Mouse (Mus musculus) adrenal gland, postnatal 25 days (tissue): ENCODE results near the gene Ube3c. TPM values are rescaled to one million over a fixed set of nuclear protein-coding genes. Genes with fewer than 3 reads are reported as not detected.
"Not testable (repeated sequence)": the region's sequence is repeated elsewhere in the genome, so short reads cannot be mapped to it uniquely, and the experiment has no call there.

Experiments used
- DNase-seq: peaks from one replicate; pipeline ENCODE4 v3.0.0; 2021; ENCODE audit warnings: mixed read lengths
- long read RNA-seq: library from polyadenylated mRNA; stranded (forward); transcript quantifications from one replicate; pipeline ENCODE4 v2.0.0, GENCODE M21; 2021
- total RNA-seq: library from RNA; stranded (reverse); gene quantifications from 2 replicates; pipeline ENCODE4 v1.2.3, GENCODE M21; 2021

Gene Ube3c
- 57.9 and 58.6 TPM in 2 replicates for total RNA-seq
- long read RNA-seq, full-length matches to known transcripts, result 19 of 38 reads
- long read RNA-seq, partial matches to known transcripts, result 13 of 38 reads
- long read RNA-seq, other reads (novel, unspliced or antisense), result 6 of 38 reads

DNA sequence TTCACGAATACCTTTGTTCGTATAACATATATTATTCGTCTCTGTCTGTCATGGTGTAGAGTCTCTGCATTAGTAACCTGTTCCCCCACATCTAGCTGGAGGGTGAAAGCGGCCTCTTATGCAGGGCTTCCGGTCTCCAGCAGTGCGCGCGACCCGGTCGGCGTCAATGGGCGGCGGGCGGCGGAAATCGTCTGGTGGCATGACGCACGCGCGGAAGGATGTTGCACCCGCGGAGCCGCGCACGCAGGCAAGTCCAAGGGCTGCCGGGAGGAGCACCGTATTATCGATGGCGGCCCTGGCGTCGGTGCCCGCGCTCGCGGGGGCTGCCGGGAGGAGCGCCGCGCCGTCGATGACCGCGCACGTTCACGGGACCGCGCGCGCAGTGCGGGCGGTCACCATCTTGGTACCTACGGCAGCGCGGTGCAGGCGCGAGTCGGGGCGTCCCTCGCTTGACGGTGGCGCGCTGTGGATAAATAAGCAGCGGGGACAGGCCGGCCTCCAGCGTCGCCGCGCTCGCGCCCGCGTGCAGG, at the start of gene Ube3c:
Ube3c (plus strand) TSS at position 395 of the 530 bp plus-strand sequence.
- DNase-seq, result peak; percentile 98

GRCm38 (mm10) chr5:29560111-29560510, 8.9 kb upstream of the Ube3c start:
- no peak for DNase-seq

GRCm38 (mm10) chr5:29560667-29561066, 8.4 kb upstream of the Ube3c start:
- no peak for DNase-seq

GRCm38 (mm10) chr5:29569378-29570280, 587 bp downstream of the Ube3c start:
- DNase-seq, result no peak

- not testable (repeated sequence) for DNase-seq
These were observed 5.2 kb downstream of the Ube3c start for GRCm38 (mm10) chr5:29574286-29574685.

DNA sequence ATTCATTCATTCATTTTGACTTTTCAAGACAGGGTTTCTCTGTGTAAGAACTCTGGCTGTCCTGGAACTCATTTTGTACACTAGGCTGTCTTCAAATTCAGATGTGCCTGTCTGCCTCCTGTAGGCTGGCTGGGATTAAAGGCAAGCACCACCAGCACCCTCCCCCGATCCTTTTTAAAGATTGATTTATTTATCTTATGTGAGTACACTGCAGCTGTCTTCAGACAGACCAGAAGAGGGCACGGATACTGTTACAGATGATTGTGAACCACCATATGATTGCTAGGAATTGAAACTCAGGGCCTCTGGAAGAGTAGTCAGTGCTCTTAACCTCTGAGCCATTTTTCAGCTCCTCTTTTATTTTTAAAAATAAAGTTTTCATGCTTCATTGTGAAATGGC, 6.0 kb downstream of the Ube3c start:
- DNase-seq, result no peak

DNA sequence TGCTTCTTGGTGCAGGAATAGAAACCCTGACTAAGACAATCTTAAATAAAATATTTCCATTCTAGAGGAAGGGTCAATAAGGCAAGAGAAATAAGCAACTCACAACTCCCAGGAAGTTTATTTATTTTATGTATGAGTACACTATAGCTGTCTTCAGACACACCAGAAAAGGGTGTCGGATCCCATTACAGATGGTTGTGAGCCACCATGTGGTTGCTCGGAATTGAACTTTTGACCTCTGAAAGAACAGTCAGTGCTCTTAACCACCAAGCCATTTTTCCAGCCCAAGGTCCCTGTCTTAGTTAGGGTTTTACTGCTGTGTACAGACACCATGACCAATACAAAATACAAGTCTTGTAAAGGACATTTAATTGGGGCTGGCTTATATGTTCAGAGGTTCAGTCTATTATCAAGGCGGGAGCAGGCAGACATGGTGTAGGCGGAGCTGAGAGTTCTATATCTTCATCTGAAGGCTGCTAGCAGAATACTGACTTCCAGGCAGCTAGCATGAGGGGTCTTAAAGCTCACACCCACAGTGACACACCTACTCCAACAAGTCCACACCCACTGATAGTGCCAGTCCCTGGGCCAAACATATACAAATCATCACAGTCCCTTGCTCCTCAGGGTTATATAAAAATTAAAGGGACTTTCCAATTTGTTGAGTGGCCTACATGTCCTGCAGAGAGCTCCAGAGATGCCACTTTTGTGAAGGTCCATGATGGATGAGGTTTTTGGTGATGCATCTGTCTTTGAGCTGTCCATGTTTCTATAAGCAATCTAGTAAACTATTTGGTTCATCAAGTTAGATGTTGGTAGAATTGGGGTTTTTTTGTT, 9.0 kb downstream of the Ube3c start:
- DNase-seq, result no peak

GRCm38 (mm10) chr5:29583880-29584595, 15.0 kb downstream of the Ube3c start:
- no peak for DNase-seq

DNA sequence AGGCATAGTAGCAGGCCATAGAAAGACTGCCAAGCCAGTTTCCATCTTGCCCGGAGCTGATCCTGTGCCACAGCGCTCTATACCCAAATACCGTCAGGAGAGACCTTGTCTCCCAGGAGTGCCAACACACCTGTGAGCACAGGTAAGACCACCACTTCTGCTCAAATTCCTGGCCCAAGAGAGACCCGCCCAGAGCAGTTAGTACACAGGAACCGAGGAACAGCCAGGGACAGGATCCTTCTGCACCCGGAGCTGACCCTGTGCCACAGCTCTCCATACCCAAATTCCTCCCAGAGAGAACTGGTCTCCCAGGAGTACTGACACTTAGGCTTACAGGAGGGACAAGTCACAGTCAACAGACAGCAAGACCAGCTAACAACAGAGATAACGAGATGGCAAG, 23.1 kb downstream of the Ube3c start:
- DNase-seq, result not testable (repeated sequence)

DNA sequence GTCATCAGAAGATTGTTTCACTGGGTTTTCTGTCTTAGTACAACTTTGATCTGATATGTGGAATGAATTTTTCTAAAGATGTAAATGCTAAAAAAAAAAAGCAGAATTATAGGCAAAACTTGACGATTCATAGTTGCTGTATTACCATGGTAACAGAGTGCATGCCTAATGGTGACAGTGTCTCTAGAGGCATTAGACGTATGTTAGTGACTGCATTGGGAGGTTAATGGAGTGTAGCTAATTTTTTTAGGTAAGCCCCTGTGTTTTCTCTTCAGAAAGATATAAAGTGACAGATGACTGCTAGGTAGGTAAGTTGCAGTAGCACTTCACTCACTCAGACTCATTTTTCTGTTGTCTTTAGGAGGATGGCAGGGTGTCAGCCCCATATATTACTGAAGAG, 37.5 kb downstream of the Ube3c start:
- no peak for DNase-seq

DNA sequence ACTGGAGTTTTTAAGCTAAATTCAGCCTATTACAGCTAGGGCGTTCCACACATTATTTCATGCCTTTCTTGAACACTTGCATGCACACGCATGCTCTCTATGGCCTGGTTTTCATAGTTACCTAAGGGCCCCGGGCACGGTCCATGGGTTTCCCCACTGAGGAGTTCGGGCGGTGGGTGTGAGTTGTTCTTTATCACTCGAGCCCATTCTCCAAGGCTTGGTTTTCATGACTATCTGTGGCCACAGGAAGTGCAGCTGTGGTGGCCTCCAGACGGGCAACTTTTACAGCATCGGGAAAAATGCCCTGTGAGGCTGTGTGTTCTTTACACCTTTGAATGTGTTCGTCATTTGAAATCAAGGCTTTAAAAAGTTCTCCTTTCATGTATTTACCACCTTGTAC, 56.6 kb downstream of the Ube3c start:
- DNase-seq, result no peak

GRCm38 (mm10) chr5:29629941-29630340, 60.9 kb downstream of the Ube3c start:
- DNase-seq, result no peak

DNA sequence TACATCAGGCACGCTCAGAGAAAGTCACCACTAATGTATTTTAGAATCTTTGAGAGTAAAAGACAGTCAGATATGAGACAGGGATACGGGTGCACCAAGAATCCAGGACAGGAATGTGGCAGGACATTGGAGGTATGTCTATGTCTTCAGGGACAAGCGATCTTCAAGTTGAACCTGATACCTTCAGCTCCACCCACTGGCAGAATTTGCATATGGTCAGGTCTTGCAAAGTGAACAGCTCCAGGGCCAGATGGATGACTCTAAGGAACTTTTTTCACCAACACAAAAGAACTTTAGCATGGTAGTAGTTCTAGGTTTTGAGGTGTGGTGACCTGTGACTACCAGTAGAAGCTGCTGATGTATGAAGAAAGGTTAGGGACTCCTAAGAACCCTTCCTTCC, 62.7 kb downstream of the Ube3c start:
- no peak for DNase-seq

DNA sequence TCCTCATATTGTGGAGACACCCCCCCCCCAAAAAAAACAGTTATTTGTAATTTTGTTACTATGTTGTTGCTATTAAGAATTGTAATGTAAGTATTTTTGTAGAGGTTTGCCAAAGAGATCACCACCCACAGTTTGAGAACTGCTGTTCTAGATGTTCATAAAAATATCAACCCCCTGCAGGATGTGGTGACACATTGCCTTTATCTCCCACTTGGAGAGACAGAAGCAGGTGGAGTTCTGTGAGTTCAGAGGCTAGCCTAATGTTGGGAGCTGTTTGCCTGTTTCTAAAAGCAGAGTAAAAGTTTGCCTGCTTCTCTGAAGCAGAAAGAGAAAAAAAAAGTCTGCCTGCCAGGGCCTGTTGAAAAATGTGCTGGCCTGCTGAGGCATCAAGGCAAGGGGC, 67.3 kb downstream of the Ube3c start:
- no peak for DNase-seq

DNA sequence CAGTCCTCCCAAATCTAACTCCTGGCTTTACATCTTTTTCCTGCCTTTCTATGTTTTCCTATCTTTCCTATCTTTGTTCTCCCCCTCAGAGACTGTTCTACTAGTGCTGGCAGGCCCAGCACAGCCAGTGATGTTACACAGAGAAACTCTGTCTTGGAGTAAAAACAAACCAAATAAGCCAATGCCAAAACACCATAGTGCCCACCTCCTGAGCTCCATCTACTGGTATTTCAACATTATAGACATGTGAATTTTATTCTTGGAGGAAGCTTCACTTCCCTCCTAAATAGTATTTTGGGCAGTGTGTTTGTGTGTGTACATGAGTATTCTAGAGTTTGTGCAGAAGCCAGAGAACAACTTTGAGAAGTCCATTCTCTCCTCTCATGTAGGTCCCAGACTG, 67.8 kb downstream of the Ube3c start:
- DNase-seq, result no peak

DNA sequence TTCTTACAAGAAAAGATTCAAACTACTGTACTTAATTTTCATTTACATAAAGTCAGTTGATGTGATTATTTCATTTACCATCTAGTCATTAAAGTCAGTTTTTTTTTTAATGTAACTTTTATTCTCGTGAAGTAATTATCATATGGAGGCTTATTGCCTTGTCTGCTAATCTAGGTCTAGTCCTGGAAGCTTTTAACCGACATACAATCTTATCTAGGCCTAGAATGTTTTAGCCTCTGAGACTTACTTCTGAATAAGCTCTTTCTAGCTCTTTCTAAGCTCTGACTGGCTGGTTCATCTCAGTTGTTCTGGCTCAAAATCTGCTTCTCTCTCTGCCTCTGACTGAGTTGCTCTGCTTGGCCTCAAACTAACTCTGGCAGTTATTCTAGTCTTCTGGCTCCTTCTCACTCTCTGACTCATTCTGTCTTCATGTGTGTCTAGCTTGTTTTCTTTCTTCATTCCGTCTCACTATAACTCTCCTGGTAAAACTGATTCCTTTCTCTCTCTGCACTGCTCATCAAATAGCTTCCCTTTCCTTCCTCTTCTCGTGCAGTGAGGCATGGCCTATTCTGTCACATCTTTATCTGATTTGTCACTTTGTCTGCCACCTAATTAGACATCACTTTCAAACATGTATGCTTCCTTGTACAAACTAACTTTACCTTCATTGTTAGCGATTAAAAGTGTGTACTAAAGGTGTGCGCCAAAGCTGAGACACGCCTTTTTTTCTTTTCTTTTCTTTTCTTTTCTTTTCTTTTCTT, 72.3 kb downstream of the Ube3c start:
- DNase-seq, result no peak

GRCm38 (mm10) chr5:29651696-29652095, 82.7 kb downstream of the Ube3c start:
- DNase-seq, result no peak

DNA sequence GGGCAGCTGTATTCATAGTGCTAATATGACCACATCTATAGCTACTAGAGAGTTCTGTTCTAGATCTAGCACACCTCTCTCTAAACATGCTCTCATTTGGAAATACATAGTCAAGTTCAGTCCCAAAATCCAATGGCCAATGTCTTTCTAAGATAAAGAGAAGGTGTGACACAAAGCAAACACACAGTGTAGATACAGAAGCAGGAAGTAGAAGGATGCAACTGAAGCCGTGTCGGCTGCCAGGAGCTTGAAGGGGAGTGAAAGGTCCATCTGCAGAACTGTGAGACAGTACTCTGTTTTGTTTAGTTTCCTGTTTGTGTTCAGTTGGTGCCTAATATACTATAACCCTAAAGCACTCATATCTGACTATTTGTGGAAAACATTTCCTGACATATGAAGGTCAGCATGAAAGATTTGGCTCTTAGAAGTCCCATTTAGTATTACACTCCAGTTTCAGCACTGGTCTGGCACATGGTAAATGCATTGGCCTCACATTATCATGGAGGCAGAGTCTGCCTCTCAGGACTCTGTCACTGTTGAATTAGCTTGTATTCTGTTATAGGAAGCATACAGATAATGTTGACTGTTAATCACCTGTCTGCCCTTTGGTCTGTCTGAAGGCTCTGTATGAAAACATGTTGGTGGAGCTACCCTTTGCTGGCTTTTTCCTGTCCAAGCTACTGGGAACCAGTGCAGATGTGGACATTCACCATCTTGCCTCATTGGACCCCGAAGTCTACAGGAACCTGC, 88.7 kb downstream of the Ube3c start:
- DNase-seq, result no peak

- not testable (repeated sequence) for DNase-seq
These were observed 92.2 kb downstream of the Ube3c start for GRCm38 (mm10) chr5:29661246-29661645.

DNA sequence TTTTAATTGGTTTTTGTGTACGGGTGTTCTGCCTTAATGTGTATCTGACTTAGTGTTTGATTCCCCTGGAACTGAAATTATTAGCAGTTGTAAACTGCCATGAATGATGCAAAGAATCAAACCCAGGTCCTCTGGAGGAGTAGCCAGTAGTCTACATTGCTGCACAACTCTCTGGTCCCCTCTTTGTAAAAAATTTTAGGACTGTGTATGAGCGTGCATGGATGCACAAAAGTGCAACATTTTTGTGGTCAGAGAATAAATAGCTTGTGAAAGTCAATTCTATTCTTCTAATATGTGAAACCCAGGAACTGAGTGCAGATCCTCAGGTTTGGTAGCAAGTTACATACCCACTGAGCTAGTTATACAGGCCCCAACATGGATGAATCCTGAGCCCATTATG, 96.3 kb downstream of the Ube3c start:
- no peak for DNase-seq

DNA sequence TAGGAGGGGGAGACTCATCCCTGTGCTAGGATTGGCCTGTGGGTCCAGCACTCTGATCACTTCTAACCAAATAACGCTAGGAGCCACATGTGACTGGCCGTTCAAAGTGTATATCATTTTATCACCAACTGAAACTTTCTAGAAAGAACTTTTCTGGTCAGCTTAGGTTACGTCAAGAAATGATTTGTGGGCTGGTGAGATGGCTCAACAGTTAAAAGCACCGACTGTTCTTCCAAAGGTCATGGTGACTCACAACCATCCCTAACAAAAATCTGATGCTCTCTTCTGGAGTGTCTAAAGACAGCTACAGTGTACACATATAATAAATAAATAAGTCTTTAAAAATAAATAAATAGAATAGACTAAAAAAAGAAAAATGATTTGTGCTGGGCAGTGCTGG, 103.5 kb downstream of the Ube3c start:
- no peak for DNase-seq
